Mouse (Mus musculus) neural tube, embryonic 13.5 days (tissue): ENCODE results near the gene Bpifc. TPM values are rescaled to one million over a fixed set of nuclear protein-coding genes. Genes with fewer than 3 reads are reported as not detected.
"Not testable (repeated sequence)": the region's sequence is repeated elsewhere in the genome, so short reads cannot be mapped to it uniquely, and the experiment has no call there.

Source experiments
- ATAC-seq: fragments of 200-750 bp; cut with Nextera tagmentation; 2 replicates; pipeline ENCODE4 v1.8.0; 2017; ENCODE audit warnings: low read depth, mild to moderate bottlenecking, moderate TSS enrichment, moderate library complexity
- H3K27ac ChIP-seq: fragments of 300-500 bp; sonication (generic); replicated peaks from 2 replicates; pipeline ENCODE4 v1.5.1; 2015; ENCODE audit warnings: moderate library complexity, mild to moderate bottlenecking, inconsistent platforms
- H3K27me3 ChIP-seq: fragments of 300-500 bp; sonication (generic); 2 replicates; pipeline ENCODE4 v1.6.1; 2015; ENCODE audit warnings: mild to moderate bottlenecking, inconsistent platforms
- H3K36me3 ChIP-seq: fragments of 300-500 bp; sonication (generic); 2 replicates; pipeline ENCODE4 v1.6.1; 2015; ENCODE audit warnings: mild to moderate bottlenecking, inconsistent platforms
- H3K4me1 ChIP-seq: fragments of 300-500 bp; sonication (generic); replicated peaks from 2 replicates; pipeline ENCODE4 v1.6.1; 2015; ENCODE audit warnings: inconsistent platforms
- H3K4me2 ChIP-seq: fragments of 300-500 bp; sonication (generic); 2 replicates; pipeline ENCODE4 v1.6.1; 2015; ENCODE audit warnings: inconsistent platforms, mild to moderate bottlenecking, moderate library complexity
- H3K4me3 ChIP-seq: fragments of 300-500 bp; sonication (generic); 2 replicates; pipeline ENCODE4 v1.5.1; 2015; ENCODE audit warnings: mild to moderate bottlenecking, inconsistent platforms
- H3K9ac ChIP-seq: fragments of 300-500 bp; sonication (generic); 2 replicates; pipeline ENCODE4 v1.6.1; 2015; ENCODE audit warnings: moderate library complexity, mild to moderate bottlenecking, inconsistent platforms
- H3K9me3 ChIP-seq: fragments of 300-500 bp; sonication (generic); 2 replicates; pipeline ENCODE4 v1.6.1; 2016; ENCODE audit warnings: inconsistent platforms
- WGBS: fragments of 180-500 bp; shearing (Covaris S2); methylation state at CpG from one replicate; pipeline ENCODE4 v1.1.7; 2015; 5-methylcytosine and 5-hydroxymethylcytosine counted together
- polyA plus RNA-seq: library from polyadenylated mRNA; unstranded; fragments of >200 nt; fragmentation: Nextera tagmentation; extraction: Ambion mirVana; gene quantifications from 2 replicates; pipeline ENCODE4 v1.2.1, GENCODE M21; 2015

Gene Bpifc
- polyA plus RNA-seq, 1 experiment from 2014 or later = not detected

DNA sequence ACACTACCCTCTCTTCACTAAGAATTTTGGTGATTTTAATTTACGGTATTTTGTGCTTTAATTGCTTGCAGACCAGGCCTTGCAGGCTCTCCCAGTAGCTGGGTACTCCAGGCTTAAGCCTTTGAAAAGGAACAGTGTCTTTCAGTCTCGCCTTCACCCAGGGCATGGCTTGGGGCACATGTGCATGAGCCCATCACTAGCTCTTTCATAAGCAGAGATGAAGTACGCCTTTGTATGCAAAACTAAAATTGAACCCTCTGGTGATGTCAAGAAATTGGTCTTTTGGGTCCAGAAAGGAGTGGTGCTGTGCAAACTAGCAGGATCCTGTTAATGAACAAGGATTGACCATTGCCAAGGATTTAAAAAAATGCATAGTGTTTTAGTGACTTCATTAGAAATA lies 20.8 kb upstream of the Bpifc start:
- H3K36me3 ChIP-seq = peaks cover 14% of the 10 kb centered on the region
- WGBS = 68% methylated on average over 3 of the region's 3 CpGs
- no peak for ATAC-seq
- H3K27me3 ChIP-seq = no peaks in the 10 kb centered on the region
- H3K4me3 ChIP-seq = no peak overlapping the region
- H3K27ac ChIP-seq = no peak overlapping the region
- H3K9ac ChIP-seq = no peak overlapping the region
- H3K9me3 ChIP-seq = no peaks in the 10 kb centered on the region
- H3K4me2 ChIP-seq = no peak overlapping the region
- H3K4me1 ChIP-seq = 0 out of 2 replicates have a peak, but pooled peaks cover 4% of the 10 kb centered on the region

DNA sequence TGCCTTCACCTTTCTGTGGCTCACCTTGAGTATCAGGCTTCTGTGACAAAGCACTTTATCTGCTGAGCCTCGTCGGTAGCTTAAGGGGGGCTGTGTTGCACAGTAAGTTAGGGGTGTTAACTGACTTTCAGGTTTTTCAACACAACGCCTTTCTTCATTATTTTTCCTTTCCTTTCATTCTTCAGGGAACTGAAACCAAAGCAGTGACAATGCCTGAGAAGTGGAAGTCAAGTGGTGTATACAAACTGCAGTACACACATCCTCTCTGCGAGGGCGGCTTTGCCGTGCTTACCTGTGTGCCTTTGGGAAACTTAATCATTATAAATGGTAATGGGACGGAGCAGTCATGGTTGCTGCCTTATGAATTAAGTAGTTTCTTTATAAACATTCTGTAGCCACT lies 19.0 kb upstream of the Bpifc start:
- Histone ChIP-seq H3K4me2 (no peak overlapping the region), H3K27me3 (no peaks in the 10 kb centered on the region), H3K27ac (no peak overlapping the region), H3K9ac (no peak overlapping the region), H3K4me1 (0 out of 2 replicates have a peak, but pooled peaks cover 4% of the 10 kb centered on the region), H3K9me3 (no peaks in the 10 kb centered on the region), H3K36me3 (peaks cover 13% of the 10 kb centered on the region), H3K4me3 (no peak overlapping the region)
- no peak for ATAC-seq
- WGBS = 92% methylated on average over 7 of the region's 7 CpGs

DNA sequence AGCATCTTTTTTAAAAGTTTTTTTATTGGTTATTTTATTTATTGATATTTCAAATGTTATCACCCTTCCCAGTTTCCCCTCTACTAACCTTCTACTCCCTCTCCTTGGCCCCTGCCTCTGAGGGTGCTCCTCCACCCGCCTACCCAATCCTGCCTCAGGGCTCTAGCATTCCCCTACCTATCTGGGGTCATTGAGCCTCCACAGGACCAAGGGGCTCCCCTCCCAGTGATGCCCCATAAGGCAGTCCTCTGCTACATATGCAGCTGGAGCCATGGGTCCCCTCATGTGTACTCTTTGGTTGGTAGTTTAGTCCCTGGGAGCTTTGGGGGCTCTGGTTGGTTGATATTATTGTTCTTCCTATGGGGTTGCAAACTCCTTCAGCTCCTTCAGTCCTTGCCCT lies 15.1 kb upstream of the Bpifc start:
- H3K9ac ChIP-seq, H3K4me1 ChIP-seq, H3K4me2 ChIP-seq, H3K9me3 ChIP-seq, H3K27ac ChIP-seq, ATAC-seq, H3K4me3 ChIP-seq, H3K36me3 ChIP-seq, H3K27me3 ChIP-seq: not testable (repeated sequence)
- 91% methylated on average over 1 of the region's 1 CpGs for WGBS

DNA sequence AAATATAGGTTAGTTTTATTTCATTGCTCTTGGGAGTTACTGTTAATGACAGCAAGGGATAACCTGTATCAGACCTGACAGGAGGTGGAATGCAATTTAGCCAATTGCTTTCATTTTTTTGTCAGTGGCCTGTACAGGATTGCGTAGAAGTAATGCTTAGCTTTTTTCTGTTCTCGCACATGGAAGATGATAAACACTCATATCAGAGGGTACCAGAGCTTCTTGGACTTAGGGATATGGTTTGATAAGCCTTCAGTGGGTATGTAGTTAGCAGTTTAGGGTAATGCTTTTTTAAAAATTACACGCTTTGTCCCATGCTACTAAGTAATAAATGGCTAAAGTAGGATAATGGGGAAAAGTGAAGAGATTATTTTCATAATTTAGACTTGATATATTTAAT lies 14.7 kb upstream of the Bpifc start:
- Histone ChIP-seq H3K27ac (no peak overlapping the region), H3K9me3 (no peaks in the 10 kb centered on the region), H3K4me3 (no peak overlapping the region), H3K27me3 (no peaks in the 10 kb centered on the region), H3K36me3 (peaks cover 7% of the 10 kb centered on the region), H3K9ac (no peak overlapping the region), H3K4me2 (no peak overlapping the region), H3K4me1 (peaks cover 10% of the 10 kb centered on the region)
- no peak for ATAC-seq
- WGBS = 94% methylated on average over 3 of the region's 3 CpGs

DNA sequence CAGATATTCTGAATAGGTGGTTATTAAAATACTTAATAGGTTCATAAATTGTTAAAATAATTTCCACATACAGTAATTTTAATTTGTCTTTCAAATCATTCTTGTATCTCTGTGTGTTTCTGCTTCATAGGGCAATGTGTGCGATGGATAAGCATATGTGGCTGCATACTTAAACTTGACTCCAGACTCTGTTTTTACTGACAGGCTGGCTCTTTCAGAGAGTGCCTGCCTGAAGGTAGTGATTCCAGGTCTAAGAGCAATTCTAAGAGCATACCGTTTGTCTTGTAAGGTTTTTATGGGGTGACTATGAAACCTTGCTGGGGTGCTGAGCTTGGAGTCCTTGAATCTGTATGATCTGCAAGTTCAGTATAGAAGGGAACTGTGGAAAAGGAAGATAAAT lies 14.2 kb upstream of the Bpifc start:
- WGBS = 85% methylated on average over 2 of the region's 2 CpGs
- H3K4me1 ChIP-seq = peaks cover 12% of the 10 kb centered on the region

DNA sequence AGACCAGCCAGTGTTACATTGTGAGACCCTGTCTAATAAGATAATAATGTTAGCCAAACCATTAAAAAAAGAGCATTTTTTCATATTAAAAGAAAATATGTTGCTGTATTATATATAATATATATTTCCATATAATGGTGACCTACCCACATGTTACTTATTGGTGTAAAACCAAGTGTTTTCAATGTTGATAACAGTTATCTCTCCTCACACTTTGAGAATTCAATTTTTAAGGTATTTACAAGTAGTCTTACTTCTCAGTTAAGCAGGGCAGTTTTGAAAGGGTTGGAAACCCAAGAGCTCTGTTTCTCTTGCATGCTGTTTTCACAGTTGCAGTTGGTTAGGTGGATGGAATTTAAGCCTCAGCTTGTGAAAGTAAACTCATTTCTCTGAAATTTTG lies 11.5 kb upstream of the Bpifc start:
- H3K4me1 ChIP-seq = peaks cover 12% of the 10 kb centered on the region
- H3K9ac ChIP-seq = no peak overlapping the region
- peak overlapping the region; percentile 87 for H3K4me3 ChIP-seq
- ATAC-seq = no peak
- no peaks in the 10 kb centered on the region for H3K27me3 ChIP-seq
- H3K4me2 ChIP-seq = peak overlapping the region; percentile 76
- no peaks in the 10 kb centered on the region; the same call in 1 of the 2 replicates for H3K36me3 ChIP-seq
- no peaks in the 10 kb centered on the region for H3K9me3 ChIP-seq
- no peak overlapping the region for H3K27ac ChIP-seq

More for the DNA sequence above, 14.2 kb upstream of the Bpifc start:
- H3K9ac ChIP-seq = no peak overlapping the region
- no peak overlapping the region for H3K4me3 ChIP-seq
- H3K27ac ChIP-seq = no peak overlapping the region
- H3K9me3 ChIP-seq = no peaks in the 10 kb centered on the region
- H3K27me3 ChIP-seq = no peaks in the 10 kb centered on the region
- no peak overlapping the region for H3K4me2 ChIP-seq
- ATAC-seq = no peak
- peaks cover 7% of the 10 kb centered on the region for H3K36me3 ChIP-seq

DNA sequence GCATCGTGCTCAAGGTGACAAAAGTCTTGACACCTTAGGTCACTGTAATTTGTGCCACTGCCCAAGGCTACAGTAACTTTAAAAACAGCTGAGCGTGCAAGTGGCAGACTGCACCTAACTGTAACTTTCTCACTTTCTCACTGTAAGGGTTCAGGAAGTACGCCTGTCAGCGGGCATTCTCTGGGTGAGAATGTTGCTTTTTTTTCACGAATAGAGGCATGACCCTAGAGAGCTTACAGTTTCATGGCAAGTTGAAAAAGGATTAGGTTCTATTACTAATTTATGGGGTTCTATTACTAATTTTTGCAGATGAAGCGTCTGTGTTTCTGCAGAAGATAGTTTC lies 10.8 kb upstream of the Bpifc start:
- Histone ChIP-seq H3K9ac (peak overlapping the region; percentile 89), H3K4me3 (peak overlapping the region; percentile 87), H3K36me3 (no peaks in the 10 kb centered on the region; the same call in 1 of the 2 replicates), H3K27me3 (no peaks in the 10 kb centered on the region), H3K4me2 (peak overlapping the region; percentile 76), H3K4me1 (peaks cover 12% of the 10 kb centered on the region), H3K27ac (peak overlapping the region; percentile 87; the same call in 1 of the 2 replicates), H3K9me3 (no peaks in the 10 kb centered on the region)
- WGBS = 8% methylated on average over 6 of the region's 6 CpGs
- peak; percentile 8; the same call in 1 of the 2 replicates for ATAC-seq

DNA sequence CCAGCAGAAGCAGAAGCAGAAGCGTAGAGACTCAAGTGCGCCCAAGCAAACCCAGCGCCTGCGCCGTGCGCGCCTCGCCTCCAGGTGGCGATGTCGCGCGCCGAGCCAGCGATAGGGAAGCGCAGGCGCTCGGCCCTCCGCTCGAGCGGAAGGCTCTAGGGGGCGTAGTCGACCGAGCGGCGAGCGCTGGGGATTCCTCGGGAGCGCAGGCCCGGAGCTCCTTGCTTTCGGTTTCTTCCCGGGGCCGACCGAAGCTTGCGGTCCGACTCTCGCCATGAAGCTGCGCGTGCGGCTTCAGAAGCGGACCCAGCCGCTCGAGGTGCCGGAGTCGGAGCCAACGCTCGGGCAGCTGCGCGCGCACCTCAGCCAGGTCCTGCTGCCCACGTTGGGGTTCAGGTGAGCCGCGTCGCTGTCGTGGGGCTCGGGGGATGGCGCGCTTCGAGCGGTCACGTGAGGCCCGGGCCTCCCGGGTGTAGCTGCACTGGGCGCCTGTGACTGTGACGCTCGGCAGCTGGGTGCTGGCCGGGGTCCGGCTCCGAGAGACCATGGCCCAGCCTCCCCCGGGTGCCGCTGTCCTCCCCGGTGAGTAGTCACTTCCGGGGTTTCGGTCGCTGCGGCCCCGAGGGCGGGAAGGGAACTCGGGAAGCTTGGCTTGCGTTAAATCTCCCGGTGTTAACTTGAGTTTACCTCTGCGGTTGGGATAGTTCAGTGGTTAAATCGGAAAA lies 10.2 kb upstream of the Bpifc start, which contains the start of gene Fbxo7:
Gene Fbxo7 (plus strand): TSS at position 224 of the 725 bp plus-strand sequence.
- Histone ChIP-seq H3K9ac (peak within 1 kb of the TSS; percentile 89), H3K36me3 (no peaks in the 10 kb centered on the region; the same call in 1 of the 2 replicates), H3K9me3 (no peaks in the 10 kb centered on the region), H3K27me3 (no peaks in the 10 kb centered on the region), H3K4me3 (peak within 1 kb of the TSS; percentile 87), H3K4me2 (peak within 1 kb of the TSS; percentile 76), H3K4me1 (peaks cover 12% of the 10 kb centered on the region), H3K27ac (peak within 1 kb of the TSS; percentile 87)
- ATAC-seq = peak; percentile 97
- WGBS = under 1% methylated on average over 82 of the region's 82 CpGs

DNA sequence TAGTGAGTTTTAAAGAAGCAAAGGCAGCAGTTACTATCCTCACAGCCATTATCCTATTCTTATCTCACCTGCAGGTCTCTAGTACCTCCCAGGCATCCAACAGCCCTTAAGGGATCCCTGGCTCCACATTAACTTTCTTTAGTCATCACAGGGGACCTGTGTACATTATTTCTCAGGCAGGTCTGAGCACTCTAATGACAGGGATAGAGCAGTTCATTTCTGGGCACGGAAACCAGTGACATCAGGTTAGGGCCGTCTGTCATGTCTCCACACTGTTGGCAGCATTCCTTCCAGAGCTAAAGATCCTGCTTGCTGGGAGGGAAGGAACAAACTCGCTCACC lies 9.7 kb upstream of the Bpifc start:
- Histone ChIP-seq H3K4me3 (peak overlapping the region; percentile 87), H3K27me3 (no peaks in the 10 kb centered on the region), H3K9ac (peak overlapping the region; percentile 89; the same call in 1 of the 2 replicates), H3K36me3 (no peaks in the 10 kb centered on the region; the same call in 1 of the 2 replicates), H3K4me1 (peaks cover 12% of the 10 kb centered on the region), H3K4me2 (peak overlapping the region; percentile 76), H3K9me3 (no peaks in the 10 kb centered on the region), H3K27ac (no peak overlapping the region)
- WGBS = 0% methylated on average over 3 of the region's 3 CpGs
- ATAC-seq = no peak

DNA sequence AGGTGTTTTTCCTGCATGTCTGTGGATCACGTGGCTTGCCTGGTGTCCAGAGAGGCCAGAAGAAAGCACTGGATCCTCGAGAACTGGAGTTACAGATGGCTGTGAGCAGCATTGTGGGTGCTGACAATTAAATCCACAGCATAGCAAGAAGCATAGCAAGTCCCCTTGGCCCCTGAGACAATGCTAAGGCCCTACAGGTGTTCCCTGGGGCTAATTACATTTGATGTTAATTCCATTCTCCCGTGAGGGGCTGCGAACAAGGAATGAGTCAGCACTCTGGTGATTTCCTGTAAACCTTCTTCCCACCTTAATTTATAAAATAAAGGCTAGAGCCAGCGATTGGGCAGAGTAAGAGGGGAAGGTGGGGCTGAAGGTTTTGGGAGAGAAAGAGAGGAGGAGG lies 7.1 kb upstream of the Bpifc start:
- Histone ChIP-seq H3K4me2 (no peak overlapping the region), H3K36me3 (no peaks in the 10 kb centered on the region), H3K9me3 (no peaks in the 10 kb centered on the region), H3K27me3 (no peaks in the 10 kb centered on the region), H3K4me3 (no peak overlapping the region), H3K4me1 (peaks cover 12% of the 10 kb centered on the region), H3K27ac (no peak overlapping the region), H3K9ac (no peak overlapping the region)
- 42% methylated on average over 5 of the region's 5 CpGs for WGBS
- ATAC-seq = no peak

DNA sequence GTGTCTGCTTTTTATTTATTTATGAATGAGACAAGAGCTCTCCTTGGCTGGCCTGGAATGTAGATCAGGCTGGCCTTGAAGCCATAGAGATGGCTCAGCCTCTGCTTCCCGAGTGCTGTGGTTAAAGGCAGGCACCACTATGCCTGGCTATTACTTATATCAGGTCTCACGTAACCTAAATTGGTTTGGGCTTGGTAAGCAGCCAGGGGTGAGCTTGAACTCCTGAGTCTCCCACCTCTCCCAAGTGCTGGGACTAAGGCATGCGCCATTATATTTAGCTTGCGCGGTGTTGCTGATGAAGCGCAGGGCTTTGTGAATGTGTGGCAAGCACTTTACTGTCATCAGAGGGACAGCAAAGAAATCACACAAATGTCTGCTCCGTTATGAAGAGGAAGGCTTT lies 6.1 kb upstream of the Bpifc start:
- no peak overlapping the region for H3K9ac ChIP-seq
- no peaks in the 10 kb centered on the region for H3K36me3 ChIP-seq
- ATAC-seq = no peak
- no peak overlapping the region for H3K4me3 ChIP-seq
- 92% methylated on average over 7 of the region's 7 CpGs for WGBS
- no peak overlapping the region for H3K27ac ChIP-seq
- no peaks in the 10 kb centered on the region for H3K27me3 ChIP-seq
- no peaks in the 10 kb centered on the region for H3K9me3 ChIP-seq
- H3K4me2 ChIP-seq = no peak overlapping the region
- H3K4me1 ChIP-seq = peaks cover 10% of the 10 kb centered on the region

DNA sequence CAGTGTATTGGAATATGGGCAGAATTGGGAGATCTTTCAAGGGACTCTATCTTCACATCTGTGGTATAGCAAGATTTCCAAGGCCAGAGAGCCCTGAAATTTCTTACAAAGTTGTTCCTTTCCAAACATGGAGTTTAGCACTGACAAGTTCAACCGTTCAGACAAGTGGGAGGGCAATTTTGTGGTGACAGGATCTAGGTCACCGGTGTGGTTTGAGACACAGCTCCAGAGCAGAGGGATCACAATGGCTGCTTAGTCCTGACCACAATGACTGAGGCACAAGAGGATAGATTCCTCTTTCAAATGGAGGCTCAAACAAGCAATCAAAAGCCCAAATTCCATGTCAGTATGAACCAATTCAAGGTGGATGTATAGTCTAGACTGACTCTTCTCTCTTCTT lies 523 bp downstream of the Bpifc start:
- Histone ChIP-seq H3K4me3 (no peak overlapping the region), H3K9ac (no peak overlapping the region), H3K27me3 (no peaks in the 10 kb centered on the region), H3K4me1 (no peaks in the 10 kb centered on the region), H3K4me2 (no peak overlapping the region), H3K9me3 (no peaks in the 10 kb centered on the region), H3K27ac (no peak overlapping the region), H3K36me3 (no peaks in the 10 kb centered on the region)
- 87% methylated on average over 2 of the region's 2 CpGs for WGBS
- no peak for ATAC-seq

DNA sequence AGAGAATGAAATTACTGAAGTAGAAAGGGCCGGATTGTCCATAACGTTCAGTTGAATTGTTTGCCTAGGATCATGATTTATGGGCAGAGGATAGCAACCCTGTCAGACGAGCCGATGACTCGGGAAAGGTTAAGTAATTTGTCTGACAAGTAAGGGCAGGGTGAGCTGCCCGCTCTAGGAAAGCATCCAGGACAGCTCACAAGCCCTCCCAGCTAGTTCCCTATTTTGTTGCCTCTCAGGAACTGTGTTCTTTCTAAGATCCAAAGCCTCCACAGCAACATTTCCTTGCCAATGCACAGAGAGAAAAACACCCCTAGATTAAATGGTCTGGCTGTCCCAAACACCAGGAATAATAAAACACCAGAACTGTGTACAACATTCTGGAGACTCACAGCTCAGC lies 1.1 kb downstream of the Bpifc start:
- WGBS = 27% methylated on average over 6 of the region's 6 CpGs
- Histone ChIP-seq H3K27me3 (no peaks in the 10 kb centered on the region), H3K27ac (no peak overlapping the region), H3K4me3 (no peak overlapping the region), H3K9me3 (no peaks in the 10 kb centered on the region), H3K9ac (no peak overlapping the region), H3K4me2 (no peak overlapping the region), H3K36me3 (no peaks in the 10 kb centered on the region), H3K4me1 (no peaks in the 10 kb centered on the region)
- no peak for ATAC-seq
